Mouse (Mus musculus) MEL (cell line): Measurements from ENCODE around the gene Myh3.

ENCODE experiments used
- BHLHE40 ChIP-seq: IDR thresholded peaks from 2 replicates; pipeline ENCODE4 v1.6.1; 2012; ENCODE audit warnings: low read depth, mild to moderate bottlenecking, inconsistent platforms, low read length, improper control_type of control experiment, borderline replicate concordance
- CTCF ChIP-seq, 3 experiments: IDR thresholded peaks in 2 of 3; conservative IDR thresholded peaks in 1 of 3; 2 replicates each; pipeline ENCODE4 v1.5.1; 2011 to 2012; ENCODE audit warnings: low read length in 3 of 3, low read depth in 2 of 3, mild to moderate bottlenecking in 2 of 3, improper control_type of control experiment in 1 of 3, inconsistent platforms in 1 of 3, mixed read lengths in 1 of 3, moderate library complexity in 1 of 3; ENCODE audit not compliant: control insufficient read depth in 1 of 3, insufficient read depth in 1 of 3, poor library complexity in 1 of 3, severe bottlenecking in 1 of 3
- E2F4 ChIP-seq: IDR thresholded peaks from 2 replicates; pipeline ENCODE4 v1.6.1; 2011; ENCODE audit warnings: low read depth, low read length, improper control_type of control experiment, borderline replicate concordance
- EP300 ChIP-seq, 2 experiments: IDR thresholded peaks; 2 replicates each; pipeline ENCODE4 v1.6.1; 2011; ENCODE audit warnings: improper control_type of control experiment in 2 of 2, low read length in 2 of 2, low read depth in 1 of 2, mild to moderate bottlenecking in 1 of 2
- ETS1 ChIP-seq: IDR thresholded peaks from 2 replicates; pipeline ENCODE4 v1.6.1; 2012; ENCODE audit warnings: low read depth, mild to moderate bottlenecking, inconsistent platforms, low read length, improper control_type of control experiment, moderate library complexity
- GATA1 ChIP-seq: IDR thresholded peaks from 2 replicates; pipeline ENCODE4 v1.6.1; 2011; ENCODE audit warnings: low read depth, low read length, improper control_type of control experiment
- JUND ChIP-seq: IDR thresholded peaks from 2 replicates; pipeline ENCODE4 v1.6.1; 2011; ENCODE audit warnings: low read depth, mild to moderate bottlenecking, improper control_type of control experiment, low read length
- MAFK ChIP-seq: IDR thresholded peaks from 2 replicates; pipeline ENCODE4 v1.6.1; 2011; ENCODE audit warnings: low read depth, mild to moderate bottlenecking, low read length, improper control_type of control experiment, borderline replicate concordance
- POLR2A ChIP-seq, 2 experiments: IDR thresholded peaks; 2 replicates each; pipeline ENCODE4 v1.6.1; 2011 to 2012; ENCODE audit warnings: low read length in 2 of 2, mild to moderate bottlenecking in 2 of 2, control low read depth in 1 of 2, improper control_type of control experiment in 1 of 2, low read depth in 1 of 2, moderate library complexity in 1 of 2; ENCODE audit not compliant: control insufficient read depth in 1 of 2, insufficient read depth in 1 of 2, poor library complexity in 1 of 2
- POLR2AphosphoS5 ChIP-seq: IDR thresholded peaks from 2 replicates; pipeline ENCODE4 v1.6.1; 2012; ENCODE audit warnings: low read depth, borderline replicate concordance, mild to moderate bottlenecking, inconsistent platforms, low read length, moderate library complexity, mixed read lengths
- SMC3 ChIP-seq: IDR thresholded peaks from 2 replicates; pipeline ENCODE4 v1.6.1; 2011; ENCODE audit warnings: low read depth, low read length, improper control_type of control experiment
- TCF12 ChIP-seq: IDR thresholded peaks from 2 replicates; pipeline ENCODE4 v1.6.1; 2014; ENCODE audit warnings: low read depth, mild to moderate bottlenecking, inconsistent platforms, low read length, improper control_type of control experiment, moderate library complexity

DNA sequence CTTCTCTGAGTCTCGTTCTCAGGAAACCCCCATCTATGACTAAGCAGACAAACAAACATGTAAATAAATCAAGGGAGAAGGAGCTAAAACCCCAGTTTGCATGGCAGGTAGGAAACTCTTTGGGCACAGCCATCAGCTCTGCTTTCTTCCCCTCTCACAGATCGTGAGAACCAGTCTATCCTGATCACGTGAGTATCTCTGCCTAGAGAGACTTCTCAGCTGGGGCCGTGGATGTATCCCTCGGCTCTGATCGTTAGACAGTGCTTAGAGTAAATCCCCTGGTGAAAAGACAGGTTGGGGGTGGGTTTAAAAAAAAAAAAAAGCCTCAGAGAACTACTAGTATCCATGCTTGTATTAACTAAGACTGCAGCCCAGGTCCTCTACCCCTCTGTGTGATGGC, 5.1 kb downstream of the Myh3 start:
- TF ChIP-seq POLR2A (IDR thresholded peaks at IDR 0.05; ENCODE audit: control insufficient read depth in 1 of 2, insufficient read depth in 1 of 2, low read depth in 1 of 2, low read length in 2 of 2, poor library complexity in 1 of 2) = no peak
- no peak; a peak in 1 of 6 replicates for TF ChIP-seq CTCF (IDR thresholded peaks at IDR 0.05 in 2 of 3, conservative IDR thresholded peaks at IDR 0.05 in 1 of 3; ENCODE audit: control insufficient read depth in 1 of 3, insufficient read depth in 1 of 3, low read depth in 2 of 3, low read length in 3 of 3, poor library complexity in 1 of 3, severe bottlenecking in 1 of 3)
- TF ChIP-seq E2F4 = no peak
- no peak for TF ChIP-seq MAFK
- no peak for TF ChIP-seq SMC3
- TF ChIP-seq POLR2AphosphoS5 = no peak
- TF ChIP-seq GATA1 = no peak
- TF ChIP-seq TCF12 = no peak
- no peak for TF ChIP-seq EP300 (IDR thresholded peaks at IDR 0.05; ENCODE audit: low read depth in 1 of 2, low read length in 2 of 2)
- TF ChIP-seq BHLHE40 = peak; percentile 76; the same call in 1 of the 2 replicates
- no peak for TF ChIP-seq ETS1
- TF ChIP-seq JUND = no peak
